Mouse (Mus musculus) telencephalon, adult 2 months (tissue): Measurements from ENCODE around the gene Apbb2.
A peak's percentile ranks its signal among the peaks of the same experiment; 100 is the strongest.
"Not testable (repeated sequence)": the region's sequence is repeated elsewhere in the genome, so short reads cannot be mapped to it uniquely, and the experiment has no call there.

Experiments used
- DNase-seq: peaks from one replicate; pipeline ENCODE4 v3.0.0-alpha.2; 2011; ENCODE audit warnings: low read depth, low spot score

The Apbb2 gene

GRCm38 (mm10) chr5:66300576-66300975, 318.0 kb downstream of the Apbb2 start:
- no peak for DNase-seq

- no peak for DNase-seq
These were observed 319.7 kb downstream of the Apbb2 start for GRCm38 (mm10) chr5:66298856-66299255.

- no peak for DNase-seq
These were observed 322.5 kb downstream of the Apbb2 start for GRCm38 (mm10) chr5:66296116-66296515.

- no peak for DNase-seq
These were observed 323.6 kb downstream of the Apbb2 start for GRCm38 (mm10) chr5:66294952-66295351.

- no peak for DNase-seq
These were observed 324.4 kb downstream of the Apbb2 start for GRCm38 (mm10) chr5:66294106-66294625.

GRCm38 (mm10) chr5:66280742-66281141, 337.8 kb downstream of the Apbb2 start:
- no peak for DNase-seq

GRCm38 (mm10) chr5:66279650-66280049, 338.9 kb downstream of the Apbb2 start:
- DNase-seq = no peak

- DNase-seq = no peak
These were observed 344.2 kb downstream of the Apbb2 start for GRCm38 (mm10) chr5:66274417-66274816.

GRCm38 (mm10) chr5:66271141-66271540, 347.4 kb downstream of the Apbb2 start:
- DNase-seq = no peak

GRCm38 (mm10) chr5:66269616-66270015, 349.0 kb downstream of the Apbb2 start:
- DNase-seq = no peak

- DNase-seq = no peak
These were observed 355.2 kb downstream of the Apbb2 start for GRCm38 (mm10) chr5:66263398-66263797.

GRCm38 (mm10) chr5:66262475-66262874, 356.1 kb downstream of the Apbb2 start:
- no peak for DNase-seq

- DNase-seq = peak; percentile 33
These were observed 358.7 kb downstream of the Apbb2 start, which contains the start of gene Nsun7 for GRCm38 (mm10) chr5:66259756-66260448. Nsun7 (plus strand) TSS chr5:66259897.

GRCm38 (mm10) chr5:66259431-66259755, 359.2 kb downstream of the Apbb2 start:
- not testable (repeated sequence) for DNase-seq

- no peak for DNase-seq
These were observed 359.6 kb downstream of the Apbb2 start for GRCm38 (mm10) chr5:66259000-66259399.

GRCm38 (mm10) chr5:66255044-66255443, 363.5 kb downstream of the Apbb2 start:
- no peak for DNase-seq

- DNase-seq = no peak
These were observed 365.4 kb downstream of the Apbb2 start for GRCm38 (mm10) chr5:66253219-66253618.
